Mouse (Mus musculus) ZHBTc4 (cell line): Measurements from ENCODE around the gene Msh2.

Experiments used
- DNase-seq: peaks from one replicate; pipeline ENCODE4 v3.0.0-alpha.2; 2011; ENCODE audit warnings: low read depth, low spot score

Msh2 gene

GRCm38 (mm10) chr17:87698996-87699765, 27.1 kb downstream of the Msh2 start:
- DNase-seq, result peak; percentile 34

- peak; percentile 61 for DNase-seq
Measured at GRCm38 (mm10) chr17:87700101-87700500, 28.0 kb downstream of the Msh2 start.

GRCm38 (mm10) chr17:87724727-87725126, 52.6 kb downstream of the Msh2 start:
- DNase-seq, result peak; percentile 32

- DNase-seq, result no peak
Measured at GRCm38 (mm10) chr17:87726489-87727356, 54.6 kb downstream of the Msh2 start.

GRCm38 (mm10) chr17:87731962-87732361, 59.8 kb downstream of the Msh2 start:
- DNase-seq, result no peak

- DNase-seq, result no peak
Measured at GRCm38 (mm10) chr17:87734471-87734870, 62.3 kb downstream of the Msh2 start.

DNA sequence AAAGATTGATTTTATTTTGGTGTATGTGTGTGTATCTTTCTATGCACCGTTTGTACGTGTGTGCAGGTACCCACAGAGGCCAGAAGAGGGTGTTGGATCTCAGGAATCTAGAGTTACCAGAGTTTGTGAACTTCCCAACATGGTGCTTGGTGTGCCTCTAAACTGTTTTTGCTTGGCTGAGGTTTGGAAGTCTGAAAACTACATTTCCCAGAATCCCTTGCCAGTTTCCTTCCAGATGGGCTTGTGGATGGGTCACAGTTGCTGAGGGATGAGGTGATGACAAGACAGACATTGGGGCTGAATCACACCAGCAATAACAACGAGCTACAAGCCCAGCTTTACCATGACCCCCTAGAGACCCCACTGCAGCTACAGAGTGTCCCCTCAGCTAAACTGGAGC, 65.0 kb downstream of the Msh2 start:
- DNase-seq, result peak; percentile 64

GRCm38 (mm10) chr17:87739835-87740234, 67.7 kb downstream of the Msh2 start:
- peak; percentile 61 for DNase-seq

DNA sequence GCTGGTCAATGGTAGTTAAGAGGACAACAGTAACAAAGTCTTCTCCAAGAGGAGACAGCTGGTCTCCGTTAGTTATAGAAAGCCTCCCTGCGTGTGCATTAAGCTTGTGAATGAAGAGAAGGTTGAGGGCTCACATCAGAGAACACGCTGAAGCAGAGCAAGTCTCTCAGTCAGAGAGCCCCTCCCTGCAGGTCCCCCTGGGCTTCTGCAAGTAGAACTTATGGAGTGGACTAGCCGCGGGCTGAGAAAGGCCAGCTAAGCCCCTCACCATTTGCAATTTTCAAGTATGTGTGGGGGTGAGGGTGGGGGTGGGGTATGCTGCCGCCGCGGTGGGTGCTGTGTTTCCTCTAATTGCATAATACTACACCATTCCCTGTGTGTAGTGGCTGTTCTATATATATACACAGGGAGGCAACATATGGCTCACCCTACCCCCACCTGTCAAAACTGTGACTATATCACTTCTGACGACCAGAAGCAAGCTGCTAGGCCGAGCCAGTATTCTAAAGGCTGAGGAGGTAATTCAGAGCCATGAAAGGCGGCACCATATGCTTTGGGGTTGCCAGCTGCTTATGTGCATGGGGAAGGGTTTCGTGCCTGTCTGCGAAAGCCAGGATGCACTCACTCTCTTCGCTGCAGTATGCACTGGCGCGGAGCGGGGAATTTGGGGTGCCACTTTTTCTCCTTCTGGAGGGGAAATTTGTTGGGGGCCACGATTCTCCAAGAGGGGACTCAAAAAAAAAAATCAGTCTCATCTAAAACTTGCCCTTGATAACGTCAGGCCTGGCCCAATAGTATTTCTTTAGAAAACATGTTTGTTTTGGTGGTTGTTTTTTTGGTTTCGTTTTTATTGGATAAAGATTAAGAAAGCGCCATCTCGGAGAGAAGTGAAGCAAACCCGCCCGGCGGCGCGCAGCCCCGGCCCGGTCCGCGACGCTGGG, 73.1 kb downstream of the Msh2 start:
- no peak for DNase-seq

DNA sequence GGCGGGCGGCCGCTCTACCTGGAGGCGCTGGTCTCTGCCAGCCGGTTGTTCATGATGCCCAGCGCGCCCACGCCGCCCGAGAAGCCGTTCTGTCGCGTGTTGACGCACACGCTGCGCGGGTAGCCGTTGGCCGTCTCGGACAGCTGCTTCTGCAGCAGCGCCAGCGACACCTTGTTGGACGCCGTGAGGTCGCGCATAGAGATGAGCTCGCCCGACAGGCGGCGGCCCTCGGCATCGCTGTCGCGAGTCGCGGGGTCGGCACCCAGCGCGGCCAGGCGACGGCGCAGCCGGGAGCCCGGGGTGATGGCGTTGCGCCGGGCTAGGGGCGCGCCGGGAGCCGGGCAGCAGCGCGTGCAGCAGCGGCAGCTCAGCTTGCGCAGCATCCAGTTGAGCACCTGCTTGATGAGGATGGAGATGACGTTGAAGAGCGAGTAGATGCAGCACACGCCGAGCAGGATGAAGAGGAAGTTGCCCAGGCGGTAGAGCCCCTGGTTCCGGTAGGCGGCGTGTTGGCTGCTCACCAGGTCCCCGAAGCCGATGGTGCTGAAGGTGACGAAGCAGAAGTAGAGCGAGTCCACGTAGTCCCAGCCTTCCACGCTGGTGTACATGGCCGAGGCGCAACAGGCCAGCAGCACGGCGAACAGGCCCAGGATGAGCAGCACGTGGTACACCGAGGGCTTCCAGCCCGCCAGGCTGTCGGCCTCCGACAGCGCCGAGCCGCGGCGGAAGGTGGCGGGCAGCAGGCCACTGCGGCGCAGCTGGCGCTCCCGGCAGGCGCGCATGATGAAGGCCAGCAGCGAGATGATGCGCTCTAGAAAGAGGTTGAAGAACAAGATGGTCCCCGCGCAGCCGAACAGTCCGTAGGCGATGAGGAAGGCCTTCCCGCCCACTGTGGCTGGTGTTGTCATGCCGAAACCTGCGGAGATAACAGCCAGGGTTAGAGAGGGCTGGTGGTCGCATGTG, 74.1 kb downstream of the Msh2 start:
- DNase-seq, result peak; percentile 78

DNA sequence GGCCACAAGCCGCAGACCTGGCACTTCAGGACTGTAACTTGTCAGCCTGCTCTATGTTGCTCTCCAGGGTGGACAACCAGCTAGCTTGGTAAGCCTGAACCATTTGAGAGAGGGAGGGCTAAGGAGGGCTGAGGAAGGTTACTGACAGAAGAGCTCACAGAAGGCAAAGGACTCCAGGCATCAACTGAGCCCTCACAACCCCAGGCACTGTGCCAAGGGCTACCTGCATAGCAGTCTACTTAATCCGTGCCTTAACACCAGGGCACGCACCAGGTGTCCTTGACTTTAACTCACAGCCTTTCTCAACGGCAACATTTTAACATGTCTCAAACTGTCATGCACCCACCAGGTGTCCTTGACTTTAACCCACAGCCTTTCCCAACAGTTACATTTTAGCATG, 88.2 kb downstream of the Msh2 start:
- no peak for DNase-seq

GRCm38 (mm10) chr17:87763146-87763545, 91.0 kb downstream of the Msh2 start:
- no peak for DNase-seq

GRCm38 (mm10) chr17:87765031-87765430, 92.9 kb downstream of the Msh2 start:
- DNase-seq, result no peak

DNA sequence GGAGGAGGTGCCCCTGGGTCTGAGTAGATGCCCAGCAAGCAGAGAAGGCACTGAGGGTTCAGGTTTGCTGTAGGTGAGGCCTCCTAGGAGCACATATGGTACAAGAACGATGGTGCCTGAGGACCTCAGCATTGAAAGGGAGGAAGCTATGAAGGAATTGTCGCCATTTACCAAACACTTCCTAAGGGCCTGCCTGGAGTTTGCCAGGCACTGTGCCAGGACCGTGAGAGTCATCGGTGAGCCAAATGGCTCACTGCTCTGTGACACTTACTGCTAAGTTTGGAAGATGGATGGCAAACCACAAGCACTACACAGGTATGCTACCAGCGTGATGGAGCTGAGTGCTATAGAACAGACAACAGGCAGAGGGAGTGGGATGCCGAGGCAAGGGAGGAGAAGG, 94.8 kb downstream of the Msh2 start:
- DNase-seq, result no peak

GRCm38 (mm10) chr17:87770766-87771165, 98.6 kb downstream of the Msh2 start:
- no peak for DNase-seq

GRCm38 (mm10) chr17:87773175-87773574, 101.0 kb downstream of the Msh2 start:
- DNase-seq, result peak; percentile 78
